Mouse (Mus musculus) bone marrow macrophage, adult 2 months (primary cell): Measurements from ENCODE around the gene Gpsm3. TPM values are rescaled to one million over a fixed set of nuclear protein-coding genes. Genes with fewer than 3 reads are reported as not detected.
"Not testable (repeated sequence)": the region's sequence is repeated elsewhere in the genome, so short reads cannot be mapped to it uniquely, and the experiment has no call there.

Source experiments
- H3K27ac ChIP-seq: 2 replicates; pipeline ENCODE4 v1.5.1; 2012; ENCODE audit warnings: low read depth, low read length; ENCODE audit not compliant: insufficient read depth
- H3K4me1 ChIP-seq: 2 replicates; pipeline ENCODE4 v1.6.1; 2012; ENCODE audit warnings: low read length; ENCODE audit not compliant: control insufficient read depth, insufficient read depth
- H3K4me3 ChIP-seq: 2 replicates; pipeline ENCODE4 v1.5.1; 2012; ENCODE audit warnings: mild to moderate bottlenecking, low read length, moderate library complexity; ENCODE audit not compliant: insufficient read depth
- CTCF ChIP-seq: IDR thresholded peaks from 2 replicates; pipeline ENCODE4 v1.5.1; 2012; ENCODE audit warnings: low read depth, mild to moderate bottlenecking, low read length, moderate library complexity
- POLR2A ChIP-seq: IDR thresholded peaks from 2 replicates; pipeline ENCODE4 v1.6.1; 2012; ENCODE audit warnings: mild to moderate bottlenecking, low read depth, low read length, borderline replicate concordance
- polyA plus RNA-seq: library from polyadenylated mRNA; stranded (reverse); fragments of >200 nt; gene quantifications from 2 replicates; pipeline ENCODE4 v1.2.4, GENCODE M21; 2012; ENCODE audit not compliant: missing spikeins, insufficient read depth, insufficient read length

Gene Gpsm3
- polyA plus RNA-seq = 217 and 244 TPM in 2 replicates

DNA sequence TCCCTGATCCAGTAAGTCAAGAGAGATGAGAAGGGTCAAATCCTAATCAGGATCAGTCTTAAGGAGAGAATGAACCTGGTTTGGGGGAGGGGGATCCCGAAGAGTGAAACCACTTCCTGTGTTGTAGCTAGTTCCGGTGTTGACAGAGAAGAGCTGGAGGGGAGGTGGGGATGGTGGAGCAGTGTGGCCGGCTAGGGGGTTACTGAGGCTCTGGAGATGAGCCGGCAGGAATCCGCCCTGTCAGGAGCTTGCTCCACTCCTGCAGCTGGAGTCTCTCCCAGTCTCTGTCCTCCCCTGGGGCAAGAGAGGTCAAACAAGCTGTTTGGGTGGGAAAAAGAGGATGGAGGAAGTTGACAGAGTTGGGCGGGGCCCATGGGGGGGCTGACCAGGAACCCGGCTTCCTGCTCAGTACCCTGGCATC is at the start of gene Gpsm3:
Gene Gpsm3, plus strand, starts transcription at position 126 of the 421 bp plus-strand sequence.
- Histone ChIP-seq H3K4me1 (peaks cover 17% of the 10 kb centered on the region), H3K4me3 (peak within 1 kb of the TSS; percentile 60), H3K27ac (peak within 1 kb of the TSS; percentile 95)
- TF ChIP-seq CTCF = no peak; the same call in 1 of the 2 replicates
- no peak for TF ChIP-seq POLR2A

DNA sequence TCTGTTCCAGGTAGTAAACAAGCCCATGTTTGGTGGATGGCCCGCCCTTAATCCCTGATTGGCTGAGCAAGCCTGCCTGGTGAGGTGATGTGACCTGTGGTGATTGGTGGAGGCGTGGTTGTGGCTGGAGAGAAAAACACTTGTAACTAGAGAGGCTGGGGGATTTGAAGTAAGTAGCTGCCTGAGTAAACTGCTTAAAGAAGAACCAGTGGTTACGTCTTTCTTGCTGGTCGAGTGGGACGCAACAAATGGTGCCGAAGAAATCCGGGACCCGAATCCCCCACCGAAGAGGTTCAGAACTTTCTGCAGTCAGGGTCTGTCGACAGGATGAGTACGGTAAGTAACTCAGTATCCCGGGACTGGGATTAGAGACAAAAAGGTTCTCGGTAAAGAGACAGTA is 46.0 kb upstream of the Gpsm3 start:
- H3K27ac ChIP-seq, H3K4me1 ChIP-seq, H3K4me3 ChIP-seq: not testable (repeated sequence)

DNA sequence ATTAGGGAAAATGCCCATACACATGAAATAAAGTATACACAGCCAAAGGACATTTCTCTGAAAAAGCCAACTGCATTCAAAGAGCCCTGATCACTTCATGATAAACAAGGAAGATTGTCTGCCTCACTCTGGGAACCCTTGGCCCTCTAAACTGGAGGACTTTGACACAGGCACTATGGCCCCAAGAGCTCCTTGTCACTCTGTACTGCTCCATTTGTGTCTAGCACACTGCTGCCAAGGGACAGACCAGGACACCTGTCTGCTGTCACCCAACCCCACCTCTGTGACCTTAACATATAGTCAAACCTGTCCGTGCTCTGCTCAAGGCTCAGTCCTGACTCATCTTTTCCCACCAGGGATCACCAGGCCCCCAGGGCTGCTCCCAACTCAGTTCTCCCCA is 42.8 kb upstream of the Gpsm3 start:
- H3K4me3 ChIP-seq = no peak overlapping the region

DNA sequence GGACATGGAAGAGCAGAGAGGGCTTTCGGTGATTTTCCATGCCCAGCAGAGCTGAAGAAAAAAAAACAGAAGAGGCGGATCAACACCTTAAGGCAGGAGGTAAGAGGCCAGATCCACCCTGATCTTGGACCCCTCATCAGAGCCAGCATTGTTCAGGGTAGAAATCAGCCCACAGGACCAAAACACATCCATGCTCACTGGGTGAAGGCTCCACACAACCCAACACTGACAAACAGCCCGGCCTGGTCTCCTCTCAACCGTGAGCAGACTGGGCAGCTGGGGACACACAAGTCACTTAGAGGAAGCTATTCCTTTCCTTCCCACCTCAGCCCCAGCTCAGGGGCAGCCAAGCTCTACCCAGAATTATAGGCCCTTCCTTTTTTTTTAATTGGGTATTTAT is 42.0 kb upstream of the Gpsm3 start:
- TF ChIP-seq POLR2A = no peak
- no peak for TF ChIP-seq CTCF
- H3K4me1 ChIP-seq = no peaks in the 10 kb centered on the region
- H3K27ac ChIP-seq = no peak overlapping the region
- H3K4me3 ChIP-seq = no peak overlapping the region

More for the DNA sequence above, 42.8 kb upstream of the Gpsm3 start:
- no peaks in the 10 kb centered on the region for H3K4me1 ChIP-seq
- no peak overlapping the region for H3K27ac ChIP-seq
- TF ChIP-seq POLR2A (no peak), CTCF (no peak)

DNA sequence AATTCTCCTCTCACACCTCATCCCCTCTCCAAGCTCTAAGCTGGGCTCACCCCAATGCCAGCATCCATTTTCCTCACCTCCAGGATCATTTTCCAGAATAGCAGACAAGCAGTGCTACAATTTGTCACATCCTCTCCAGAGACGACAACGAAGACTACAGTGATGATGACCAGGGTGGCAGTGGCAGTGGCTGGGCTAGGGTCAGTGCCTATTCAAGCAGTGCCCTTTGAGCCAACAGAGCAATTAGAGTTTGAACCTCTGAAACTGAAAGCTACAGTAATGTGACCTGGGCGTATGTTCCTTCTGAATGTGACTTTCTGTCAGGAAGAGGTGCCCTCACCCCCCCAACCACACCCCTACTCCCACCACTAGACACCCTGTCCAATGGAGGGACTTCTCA is 40.5 kb upstream of the Gpsm3 start:
- H3K4me3 ChIP-seq = no peak overlapping the region
- no peak for TF ChIP-seq POLR2A
- no peak for TF ChIP-seq CTCF

DNA sequence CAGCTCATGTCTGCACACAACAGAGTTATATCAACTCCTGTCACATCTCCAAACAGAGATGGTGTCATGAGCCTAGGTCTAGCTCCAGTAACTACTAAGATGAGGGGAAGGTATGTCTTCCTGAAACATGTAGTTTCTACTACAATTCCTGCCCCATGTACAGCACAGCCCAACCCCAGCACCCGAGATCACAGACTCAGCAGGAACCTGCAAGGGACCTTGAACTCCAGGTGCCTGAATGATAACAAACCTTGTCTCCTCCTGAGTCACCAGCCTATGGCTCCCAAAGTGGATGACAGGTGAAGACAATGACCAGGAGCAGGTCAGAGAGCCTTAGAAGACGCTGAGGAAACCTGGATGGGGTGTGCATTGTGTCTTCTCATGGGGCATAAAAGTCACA is 39.8 kb upstream of the Gpsm3 start:
- Histone ChIP-seq H3K27ac (no peak overlapping the region), H3K4me1 (no peaks in the 10 kb centered on the region), H3K4me3 (no peak overlapping the region)
- TF ChIP-seq CTCF (no peak), POLR2A (no peak)

More for the DNA sequence above, 40.5 kb upstream of the Gpsm3 start:
- H3K27ac ChIP-seq = no peak overlapping the region
- H3K4me1 ChIP-seq = no peaks in the 10 kb centered on the region

DNA sequence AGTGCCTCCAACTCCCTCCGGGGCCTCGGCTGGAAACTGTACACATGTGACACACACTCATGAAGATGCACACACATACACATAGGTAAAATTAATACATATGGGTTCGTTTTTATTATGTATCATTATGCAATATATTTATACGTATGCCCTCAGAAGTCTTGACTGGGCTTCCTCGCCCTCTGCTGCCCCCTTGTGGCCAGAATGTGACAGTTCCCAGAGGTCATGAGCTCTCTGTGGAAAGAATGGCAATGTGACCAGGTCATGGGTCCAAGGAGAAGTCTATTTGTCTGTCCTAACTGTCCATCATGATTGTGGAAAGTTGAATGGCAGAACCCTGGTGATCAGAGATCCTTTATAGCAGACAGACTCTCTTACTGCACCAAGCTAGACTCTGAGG is 34.1 kb upstream of the Gpsm3 start:
- H3K27ac ChIP-seq = no peak overlapping the region
- TF ChIP-seq CTCF = peak; percentile 72
- no peak for TF ChIP-seq POLR2A
- no peak overlapping the region for H3K4me3 ChIP-seq
- H3K4me1 ChIP-seq = peaks cover 17% of the 10 kb centered on the region

DNA sequence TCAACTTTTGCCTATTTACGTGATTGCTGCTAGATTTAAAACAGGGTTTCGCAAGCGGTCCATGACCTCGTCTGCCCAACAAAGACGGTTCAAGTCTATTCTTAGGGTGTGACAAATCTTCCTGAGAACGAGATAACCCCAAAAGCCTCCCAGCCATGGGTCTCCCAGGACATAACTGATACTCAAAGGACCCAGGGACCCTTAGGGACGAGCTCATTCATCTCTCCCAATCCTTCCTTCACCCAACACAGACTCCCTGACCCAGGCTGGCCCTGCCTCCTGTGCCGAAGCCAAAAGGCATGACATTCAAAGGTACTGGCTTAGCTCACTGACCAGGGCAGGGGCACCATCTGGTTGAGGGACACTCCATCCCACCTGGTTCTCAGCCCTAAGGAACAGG is 33.2 kb upstream of the Gpsm3 start:
- Histone ChIP-seq H3K4me3 (no peak overlapping the region), H3K4me1 (peaks cover 18% of the 10 kb centered on the region), H3K27ac (peak overlapping the region; percentile 9; the same call in 1 of the 2 replicates)
- TF ChIP-seq CTCF (no peak), POLR2A (no peak)

DNA sequence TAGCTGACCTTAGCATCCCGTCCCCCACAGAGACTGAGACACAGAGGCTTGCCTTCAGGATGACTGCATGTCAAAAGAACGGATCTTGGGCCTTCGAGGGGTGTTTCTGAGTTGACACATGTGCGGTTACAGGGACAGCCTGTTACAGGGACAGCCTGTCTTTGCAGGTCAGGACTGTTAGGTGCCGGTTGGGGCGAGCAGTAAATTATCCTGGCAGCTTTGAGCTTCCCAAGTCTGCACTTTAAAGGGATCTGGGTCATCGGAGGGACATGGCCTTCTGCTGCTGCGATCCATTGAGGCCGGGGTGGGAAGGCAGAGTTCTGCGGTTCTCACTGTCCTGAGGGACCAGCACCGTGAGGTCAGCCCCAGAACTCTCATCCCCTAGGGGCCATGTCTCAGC is 32.2 kb upstream of the Gpsm3 start:
- no peak for TF ChIP-seq CTCF
- TF ChIP-seq POLR2A = no peak
- H3K27ac ChIP-seq = no peak overlapping the region
- no peak overlapping the region for H3K4me3 ChIP-seq

DNA sequence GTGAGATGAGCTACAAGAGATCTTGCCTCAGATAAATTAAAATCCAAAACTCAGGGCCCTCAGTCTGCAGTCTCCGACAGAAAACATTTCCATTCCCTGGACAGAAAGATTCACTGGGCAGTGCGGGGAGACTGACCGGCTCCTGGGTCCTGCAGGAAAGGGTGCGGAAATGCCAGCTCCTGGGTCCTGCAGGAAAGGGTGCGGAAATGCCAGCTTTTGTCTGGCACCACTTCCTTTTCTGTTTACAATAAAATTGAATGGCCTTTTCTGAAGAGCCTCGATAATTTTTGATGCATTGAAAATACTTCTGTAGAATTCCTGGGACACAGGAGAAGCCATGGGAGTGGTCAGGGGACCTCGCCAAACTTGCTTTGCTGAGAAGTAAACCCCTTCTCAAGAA is 30.5 kb upstream of the Gpsm3 start:
- H3K4me1 ChIP-seq = peaks cover 25% of the 10 kb centered on the region
- TF ChIP-seq POLR2A (no peak), CTCF (no peak)
- H3K4me3 ChIP-seq = no peak overlapping the region
- H3K27ac ChIP-seq = no peak overlapping the region

More for the DNA sequence above, 32.2 kb upstream of the Gpsm3 start:
- peaks cover 24% of the 10 kb centered on the region for H3K4me1 ChIP-seq

DNA sequence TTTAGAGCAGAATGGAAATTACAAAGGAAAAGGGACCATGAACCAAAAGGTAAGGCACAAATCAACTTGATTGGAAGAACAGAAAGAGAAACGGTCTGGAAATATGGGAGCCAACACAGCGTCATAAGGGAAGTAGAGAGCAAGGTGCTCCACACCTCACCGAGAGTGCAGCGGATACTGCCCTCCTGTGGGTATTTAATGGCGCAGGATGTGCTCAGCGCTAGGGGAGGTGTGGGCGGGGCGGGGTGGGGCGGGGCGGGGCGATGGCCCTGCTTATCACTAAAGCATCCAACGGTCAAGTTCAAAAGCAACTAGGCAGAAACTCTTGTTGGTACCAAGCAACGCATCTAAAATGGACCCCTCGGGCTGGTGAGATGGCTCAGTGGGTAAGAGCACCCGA is 29.7 kb upstream of the Gpsm3 start:
- H3K4me1 ChIP-seq = peaks cover 27% of the 10 kb centered on the region
- H3K4me3 ChIP-seq = no peak overlapping the region
- TF ChIP-seq POLR2A = no peak
- no peak for TF ChIP-seq CTCF
- H3K27ac ChIP-seq = no peak overlapping the region

DNA sequence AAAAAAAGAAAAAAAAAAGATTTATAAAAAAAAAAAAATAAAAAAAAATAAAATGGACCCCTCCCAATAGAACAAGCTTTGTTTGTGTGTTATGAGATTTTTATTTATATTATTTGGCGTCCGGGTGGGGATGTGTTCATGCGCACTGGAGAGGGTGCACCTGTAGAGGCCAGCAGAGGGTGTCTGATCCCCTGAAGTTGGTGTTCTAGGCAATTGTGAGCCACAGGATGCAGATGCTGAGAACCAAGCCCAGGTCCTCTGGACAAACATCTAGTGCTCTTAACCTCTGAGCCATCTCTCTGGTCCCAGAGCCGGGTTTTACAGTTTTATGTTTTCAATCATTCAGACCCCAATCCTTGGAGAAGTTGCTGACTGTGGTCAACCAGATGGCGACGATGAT is 29.2 kb upstream of the Gpsm3 start:
- Histone ChIP-seq H3K27ac (no peak overlapping the region), H3K4me1 (peaks cover 27% of the 10 kb centered on the region), H3K4me3 (no peak overlapping the region)
- TF ChIP-seq CTCF (no peak), POLR2A (no peak)
